Mouse (Mus musculus) T-helper 17 cell (primary cell): Measurements from ENCODE around the gene Spdef.

Experiments used
- in situ Hi-C, 2 experiments: fragments of 300-600 bp; cut with MboI, MseI; formaldehyde crosslinking; loops; 1 replicate in 1 of 2; 2 replicates in 1 of 2; pipeline ENCODE4 v1.15.1; 2025; ENCODE audit warnings: high pct_unique_total_duplicates in 2 of 2

The Spdef gene

DNA sequence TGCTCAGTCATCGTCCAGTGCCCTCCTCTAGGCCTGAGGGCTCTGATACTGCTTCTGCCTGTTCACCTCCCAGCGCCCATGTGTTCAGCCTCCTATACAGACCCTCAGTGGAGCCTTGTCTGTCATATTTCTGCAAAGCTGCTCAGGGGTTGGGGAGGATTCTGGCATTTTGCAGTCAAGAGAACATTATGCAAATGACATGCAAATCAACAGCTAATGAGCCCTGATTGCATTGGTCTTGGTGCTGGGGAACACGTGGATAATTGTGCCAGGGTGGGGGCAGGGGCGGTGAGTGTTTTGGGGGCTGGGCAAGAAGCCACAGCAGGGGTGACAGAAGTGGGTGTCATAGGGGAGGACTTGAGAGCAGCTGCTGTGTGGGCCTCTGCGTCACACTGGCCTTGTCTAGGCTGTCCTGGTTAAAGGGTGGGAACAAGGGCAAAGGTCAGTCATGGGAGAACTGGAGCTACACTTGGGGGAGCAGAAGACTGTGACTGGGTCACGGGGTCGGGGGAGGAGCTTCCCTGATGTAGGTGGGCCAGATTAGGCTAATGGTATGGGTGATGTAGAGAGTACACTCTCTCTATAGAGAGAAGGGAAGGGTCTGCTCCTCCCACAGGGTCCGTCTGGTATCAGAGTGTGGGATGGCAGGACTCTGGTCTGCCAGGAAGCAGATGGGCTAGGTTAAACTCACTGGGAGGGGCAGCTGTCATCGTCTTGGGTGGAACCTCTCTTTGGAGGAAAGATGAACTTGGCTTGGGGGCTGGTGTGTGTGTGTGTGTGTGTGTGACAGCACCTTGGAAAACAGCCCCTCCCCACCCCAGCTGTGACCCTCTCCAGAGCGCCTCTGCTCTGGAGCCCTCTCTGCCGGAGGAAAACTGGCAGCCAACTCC is 49.6 kb downstream of the Spdef start:
- in situ Hi-C loops = no loop called here

DNA sequence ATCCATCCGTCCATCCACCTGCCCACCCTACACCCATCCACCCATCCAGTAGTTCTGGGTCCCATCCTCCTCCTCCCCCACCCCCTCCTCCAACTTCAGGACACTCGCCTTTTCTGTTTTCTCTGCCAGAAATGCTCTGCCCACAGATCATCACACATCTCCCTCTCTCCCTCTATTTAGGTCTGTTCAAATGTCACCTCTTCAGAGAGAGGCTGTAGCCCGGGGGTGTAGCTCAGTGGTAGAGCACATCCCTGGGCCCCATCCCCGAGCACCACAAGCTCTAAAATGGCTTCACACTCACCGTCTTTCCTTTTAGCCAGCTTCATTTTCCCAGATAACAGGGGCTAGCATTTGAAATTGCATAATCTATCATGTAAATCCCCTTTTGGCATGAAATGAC is 51.0 kb downstream of the Spdef start:
- in situ Hi-C loops = no loop called here

DNA sequence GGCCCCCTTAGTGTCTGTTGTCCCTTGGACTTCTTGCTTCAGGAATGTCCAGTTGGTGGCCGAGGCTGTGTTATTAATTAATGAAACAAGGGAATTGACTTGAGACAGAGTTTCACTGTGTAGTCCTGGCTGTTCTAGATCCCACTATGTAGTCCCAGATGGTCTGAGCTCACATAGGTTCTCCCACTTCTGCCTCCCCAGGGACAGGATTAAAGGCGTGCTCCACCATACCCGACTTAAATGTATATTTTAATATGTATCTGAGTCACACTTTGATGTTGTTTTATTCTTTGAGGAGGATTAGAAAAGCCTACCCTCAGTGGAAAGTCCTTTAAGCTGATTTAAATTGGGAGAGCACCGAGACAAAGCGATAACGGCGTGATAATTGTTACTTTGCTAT is 52.5 kb downstream of the Spdef start:
- in situ Hi-C loops = no loop called here

DNA sequence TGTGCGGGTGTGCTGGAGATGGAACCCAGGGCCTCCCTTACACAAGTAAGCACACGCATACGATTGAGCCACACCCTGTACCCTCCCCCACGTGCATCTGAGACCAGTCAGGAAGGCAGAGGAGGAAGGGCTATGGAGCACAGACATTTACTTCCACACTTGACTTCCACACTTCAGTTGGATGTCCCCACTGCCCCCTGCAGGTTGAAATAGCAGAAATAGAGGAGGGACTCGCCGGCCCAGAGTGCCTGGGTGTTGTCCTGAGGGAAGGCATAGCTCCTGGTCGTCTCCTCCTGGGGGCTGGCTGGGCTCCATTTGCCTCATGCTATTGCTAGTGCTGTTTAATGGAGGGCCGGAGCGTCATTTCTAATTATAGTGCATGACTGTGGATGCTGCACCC is 53.3 kb downstream of the Spdef start:
- in situ Hi-C loops = no loop called here

- in situ Hi-C loops = no loop called here
Observed at GRCm38 (mm10) chr17:27673945-27674344, 54.8 kb downstream of the Spdef start.

DNA sequence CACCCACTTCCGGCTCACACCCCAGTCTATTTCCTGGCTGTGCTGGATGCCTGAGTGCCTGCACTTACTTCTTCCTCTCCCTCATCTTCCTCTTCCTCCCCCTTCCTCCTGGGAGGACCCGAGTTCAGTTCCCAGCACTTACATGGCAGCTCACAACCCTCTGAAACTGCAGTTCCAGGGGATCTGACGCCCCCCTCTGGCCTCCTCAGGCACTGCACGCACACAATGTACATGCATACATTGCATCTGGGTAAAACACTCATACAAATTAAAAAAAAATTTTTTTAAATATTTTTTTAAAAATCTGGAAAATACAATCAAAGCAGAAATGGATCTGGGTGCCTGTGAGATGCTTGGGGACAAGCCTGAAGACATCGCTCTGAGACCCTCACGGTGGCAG is 57.0 kb downstream of the Spdef start:
- in situ Hi-C loops = no loop called here
